Mouse (Mus musculus): ENCODE results near the gene Nsun4. TPM values are rescaled to one million over a fixed set of nuclear protein-coding genes. Genes with fewer than 3 reads are reported as not detected.

Gene Nsun4
- total RNA-seq (2014; rRNA removed) (14.5 and 15.0 TPM in 2 replicates), polyA plus RNA-seq (2012; rRNA removed) (8.9 and 11.8 TPM in 2 replicates)

DNA sequence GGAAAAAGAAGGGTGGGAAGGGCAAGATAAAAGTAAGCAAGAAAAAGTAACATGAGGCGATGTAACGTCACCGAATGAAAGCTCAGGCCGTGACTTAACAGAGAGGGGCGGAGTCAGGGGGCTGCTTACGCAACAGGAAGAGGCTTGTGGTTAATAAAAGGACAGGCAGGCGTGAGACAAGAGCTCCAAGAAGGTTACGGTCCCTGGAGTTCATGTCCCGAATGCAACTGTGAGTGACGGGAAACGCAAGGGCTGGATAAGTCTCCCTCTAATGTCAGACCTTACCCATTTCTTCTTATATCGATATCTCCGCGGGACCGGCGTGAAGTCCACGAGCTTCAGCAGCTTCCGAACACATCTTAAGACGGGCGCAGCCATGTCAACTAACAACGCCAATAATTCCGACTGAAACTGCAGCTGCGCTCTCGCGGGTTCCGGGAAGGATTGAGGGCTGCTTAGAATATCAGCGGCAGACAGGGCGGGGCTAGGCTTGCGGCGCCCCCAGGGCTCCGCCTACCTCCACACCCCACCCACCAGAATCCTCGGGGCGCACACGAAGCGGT, at the start of gene Nsun4:
Nsun4 (minus strand) TSS at position 478 of the 563 bp plus-strand sequence.
- no peaks in the 10 kb centered on the region for H3K27me3 ChIP-seq (ENCODE audit: control insufficient read depth, insufficient read depth, low read length)
- WGBS = under 1% methylated on average over 35 of the region's 35 CpGs
- H3K4me3 ChIP-seq (ENCODE audit: insufficient read depth, low read depth, low read length) = peak within 1 kb of the TSS; percentile 63
- peak within 1 kb of the TSS; percentile 94 for H3K27ac ChIP-seq (replicated peaks; ENCODE audit: insufficient read depth, low read depth, low read length)
- TF ChIP-seq POLR2A (IDR thresholded peaks at IDR 0.05; ENCODE audit: extremely low read depth, insufficient read depth, low read length) = peak; percentile 71
- no peak for TF ChIP-seq CTCF (IDR thresholded peaks at IDR 0.05; ENCODE audit: low read depth, low read length)
- no peaks in the 10 kb centered on the region for H3K79me2 ChIP-seq (ENCODE audit: control insufficient read depth, insufficient read depth, low read length)
- H3K4me1 ChIP-seq (ENCODE audit: control insufficient read depth, insufficient read depth, low read length) = peaks cover 8% of the 10 kb centered on the region
- H3K36me3 ChIP-seq (ENCODE audit: control insufficient read depth, insufficient read depth, low read length) = no peaks in the 10 kb centered on the region
- peak; percentile 92 for DNase-seq (ENCODE audit: extremely low read depth, low read depth, low spot score)
- H3K9ac ChIP-seq (ENCODE audit: low read depth, low read length) = peak within 1 kb of the TSS; percentile 85

DNA sequence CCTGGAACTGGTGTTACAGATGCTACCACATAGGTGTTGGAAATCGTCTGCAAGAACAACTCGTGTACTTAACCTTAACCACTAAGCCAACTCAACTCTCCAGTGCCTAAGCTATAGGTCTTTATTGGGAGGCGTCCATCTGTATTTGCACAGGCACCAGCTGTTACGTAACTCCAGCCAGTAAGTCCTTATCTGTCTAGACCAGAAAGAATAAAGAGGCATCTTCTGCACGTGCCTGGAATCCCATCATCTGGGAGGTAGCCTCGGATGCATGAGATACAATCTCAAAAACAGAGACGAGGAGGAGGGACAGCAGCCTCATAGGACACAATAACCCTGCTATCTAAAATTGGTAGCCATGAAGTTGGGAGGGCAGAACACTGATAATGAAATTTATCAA, 47.3 kb upstream of the Nsun4 start:
- H3K4me1 ChIP-seq (ENCODE audit: control insufficient read depth, insufficient read depth, low read length) = no peaks in the 10 kb centered on the region
- peaks cover 10% of the 10 kb centered on the region for H3K36me3 ChIP-seq (ENCODE audit: control insufficient read depth, insufficient read depth, low read length)
- H3K27ac ChIP-seq (replicated peaks; ENCODE audit: insufficient read depth, low read depth, low read length) = no peak overlapping the region
- no peak overlapping the region for H3K4me3 ChIP-seq (ENCODE audit: insufficient read depth, low read depth, low read length)
- no peaks in the 10 kb centered on the region for H3K27me3 ChIP-seq (ENCODE audit: control insufficient read depth, insufficient read depth, low read length)
- 58% methylated on average over 7 of the region's 7 CpGs for WGBS
- no peak overlapping the region for H3K9ac ChIP-seq (ENCODE audit: low read depth, low read length)
- no peaks in the 10 kb centered on the region for H3K79me2 ChIP-seq (ENCODE audit: control insufficient read depth, insufficient read depth, low read length)
- DNase-seq (ENCODE audit: extremely low read depth, low read depth, low spot score) = no peak
- TF ChIP-seq POLR2A (IDR thresholded peaks at IDR 0.05; ENCODE audit: extremely low read depth, insufficient read depth, low read length) (no peak), CTCF (IDR thresholded peaks at IDR 0.05; ENCODE audit: low read depth, low read length) (no peak)

DNA sequence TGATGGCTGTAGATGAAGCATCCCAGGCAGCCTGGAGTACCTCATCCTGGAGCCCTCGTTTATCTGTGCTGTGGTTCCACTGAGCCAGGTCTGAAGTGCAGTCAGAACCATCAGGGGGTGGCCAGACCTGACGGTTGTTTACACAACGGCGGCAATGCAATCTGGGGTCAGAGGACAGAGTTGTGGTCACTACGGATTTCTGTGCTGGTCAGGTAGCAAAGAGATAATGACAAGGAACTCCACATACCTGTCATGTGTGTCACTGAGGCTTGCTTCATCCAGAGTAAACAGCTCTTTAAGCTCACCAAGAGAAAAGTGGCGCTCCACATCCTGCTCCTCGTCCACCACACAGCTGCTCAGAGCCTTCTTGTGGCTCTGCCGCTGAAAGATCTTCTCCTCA, 43.5 kb upstream of the Nsun4 start:
- Histone ChIP-seq H3K79me2 (ENCODE audit: control insufficient read depth, insufficient read depth, low read length) (no peaks in the 10 kb centered on the region), H3K27ac (replicated peaks; ENCODE audit: insufficient read depth, low read depth, low read length) (no peak overlapping the region), H3K4me1 (ENCODE audit: control insufficient read depth, insufficient read depth, low read length) (no peaks in the 10 kb centered on the region), H3K36me3 (ENCODE audit: control insufficient read depth, insufficient read depth, low read length) (peaks cover 39% of the 10 kb centered on the region), H3K4me3 (ENCODE audit: insufficient read depth, low read depth, low read length) (no peak overlapping the region), H3K9ac (ENCODE audit: low read depth, low read length) (no peak overlapping the region), H3K27me3 (ENCODE audit: control insufficient read depth, insufficient read depth, low read length) (no peaks in the 10 kb centered on the region)
- peak; percentile 52 for DNase-seq (ENCODE audit: extremely low read depth, low read depth, low spot score)
- 25% methylated on average over 8 of the region's 8 CpGs for WGBS
- TF ChIP-seq POLR2A (IDR thresholded peaks at IDR 0.05; ENCODE audit: extremely low read depth, insufficient read depth, low read length) (no peak), CTCF (IDR thresholded peaks at IDR 0.05; ENCODE audit: low read depth, low read length) (no peak)

DNA sequence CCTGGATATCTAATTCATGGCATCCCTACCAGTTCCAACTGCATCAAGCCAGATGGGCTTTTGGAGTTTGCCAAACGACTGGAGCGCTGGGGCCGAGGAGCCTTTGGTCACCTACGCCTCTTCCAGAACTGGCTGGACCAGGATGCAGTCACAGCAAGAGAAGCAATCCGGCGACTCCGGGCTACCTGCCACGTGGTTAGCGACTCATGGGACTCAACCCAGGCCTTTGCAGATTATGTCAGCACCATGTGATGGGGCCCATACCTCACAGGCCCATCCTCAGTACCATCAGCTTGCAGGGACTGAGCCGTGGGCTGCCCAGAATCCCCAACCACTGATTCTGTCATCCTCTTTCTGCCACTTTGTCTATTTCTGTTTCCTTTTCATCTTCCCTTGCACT, 42.6 kb upstream of the Nsun4 start:
- H3K9ac ChIP-seq (ENCODE audit: low read depth, low read length) = no peak overlapping the region
- no peaks in the 10 kb centered on the region for H3K27me3 ChIP-seq (ENCODE audit: control insufficient read depth, insufficient read depth, low read length)
- no peak overlapping the region for H3K27ac ChIP-seq (replicated peaks; ENCODE audit: insufficient read depth, low read depth, low read length)
- H3K4me3 ChIP-seq (ENCODE audit: insufficient read depth, low read depth, low read length) = no peak overlapping the region
- no peak for DNase-seq (ENCODE audit: extremely low read depth, low read depth, low spot score)
- no peaks in the 10 kb centered on the region for H3K79me2 ChIP-seq (ENCODE audit: control insufficient read depth, insufficient read depth, low read length)
- WGBS = 93% methylated on average over 10 of the region's 10 CpGs
- no peak for TF ChIP-seq POLR2A (IDR thresholded peaks at IDR 0.05; ENCODE audit: extremely low read depth, insufficient read depth, low read length)
- TF ChIP-seq CTCF (IDR thresholded peaks at IDR 0.05; ENCODE audit: low read depth, low read length) = no peak
- H3K36me3 ChIP-seq (ENCODE audit: control insufficient read depth, insufficient read depth, low read length) = peaks cover 46% of the 10 kb centered on the region
- H3K4me1 ChIP-seq (ENCODE audit: control insufficient read depth, insufficient read depth, low read length) = no peaks in the 10 kb centered on the region

DNA sequence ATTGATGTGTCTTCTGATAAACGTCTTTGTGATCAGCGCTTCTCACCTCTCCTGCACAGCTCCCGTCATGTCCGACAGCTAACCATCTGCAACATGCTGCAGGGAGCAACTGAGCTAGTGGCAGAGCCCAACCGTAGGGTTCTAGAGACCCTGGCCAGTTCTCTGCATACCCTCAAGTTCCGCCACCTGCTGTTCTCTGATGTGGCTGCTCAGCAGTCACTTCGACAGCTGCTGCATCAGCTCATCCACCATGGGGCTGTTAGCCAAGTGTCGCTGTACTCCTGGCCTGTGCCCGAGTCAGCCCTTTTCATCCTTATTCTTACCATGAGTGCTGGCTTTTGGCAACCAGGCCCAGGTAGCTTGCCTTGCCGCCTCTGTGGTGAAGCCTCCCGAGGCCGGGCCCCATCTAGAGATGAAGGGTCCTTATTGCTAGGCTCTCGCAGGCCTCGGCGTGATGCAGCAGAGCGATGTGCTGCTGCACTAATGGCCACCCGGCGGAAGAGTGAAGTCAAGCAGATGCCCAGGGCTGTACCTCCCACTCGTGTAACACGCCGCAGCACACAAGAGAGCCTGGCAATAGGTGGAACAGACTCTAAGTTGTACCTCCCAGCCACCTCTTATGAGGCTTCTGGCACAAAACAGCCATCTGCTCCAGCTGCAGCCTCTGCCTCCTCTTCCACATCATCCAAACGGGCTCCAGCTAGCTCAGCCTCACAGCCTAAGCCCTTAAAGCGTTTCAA, 35.0 kb upstream of the Nsun4 start:
- DNase-seq (ENCODE audit: extremely low read depth, low read depth, low spot score) = no peak
- Histone ChIP-seq H3K4me1 (ENCODE audit: control insufficient read depth, insufficient read depth, low read length) (no peaks in the 10 kb centered on the region), H3K4me3 (ENCODE audit: insufficient read depth, low read depth, low read length) (no peak overlapping the region), H3K79me2 (ENCODE audit: control insufficient read depth, insufficient read depth, low read length) (no peaks in the 10 kb centered on the region), H3K36me3 (ENCODE audit: control insufficient read depth, insufficient read depth, low read length) (peaks cover 59% of the 10 kb centered on the region), H3K27ac (replicated peaks; ENCODE audit: insufficient read depth, low read depth, low read length) (no peak overlapping the region), H3K27me3 (ENCODE audit: control insufficient read depth, insufficient read depth, low read length) (no peaks in the 10 kb centered on the region), H3K9ac (ENCODE audit: low read depth, low read length) (no peak overlapping the region)
- 96% methylated on average over 23 of the region's 23 CpGs for WGBS
- no peak for TF ChIP-seq POLR2A (IDR thresholded peaks at IDR 0.05; ENCODE audit: extremely low read depth, insufficient read depth, low read length)
- no peak for TF ChIP-seq CTCF (IDR thresholded peaks at IDR 0.05; ENCODE audit: low read depth, low read length)

Data from liver, adult 2 months (tissue).